Mouse (Mus musculus) layer of hippocampus, adult 11-12 months (tissue): Measurements from ENCODE around the gene Ddo.
A peak's percentile ranks its signal among the peaks of the same experiment; 100 is the strongest.

Source experiments
- DNase-seq: peaks from one replicate; pipeline ENCODE4 v3.0.0; 2022; ENCODE audit warnings: low spot score

Ddo gene

DNA sequence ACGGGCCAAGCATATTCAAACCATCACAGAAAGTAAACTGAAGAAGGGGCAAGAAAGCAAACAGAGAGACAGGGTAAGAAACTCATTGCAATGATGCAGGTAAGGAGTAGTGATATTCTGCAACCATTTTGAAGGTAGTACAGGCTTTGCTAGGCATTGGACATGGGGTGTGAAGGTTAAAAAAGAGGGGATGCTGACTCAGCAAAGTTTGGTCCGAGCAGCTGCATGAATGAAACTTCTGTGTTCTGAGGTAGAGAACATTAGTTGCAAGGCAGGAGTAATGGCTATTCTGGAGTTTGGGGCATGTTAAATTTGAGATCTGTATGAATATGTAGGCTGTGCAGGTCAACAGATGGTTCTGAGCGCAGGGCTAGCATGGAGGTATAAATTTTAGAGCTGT is 35.5 kb downstream of the Ddo start:
- no peak for DNase-seq

DNA sequence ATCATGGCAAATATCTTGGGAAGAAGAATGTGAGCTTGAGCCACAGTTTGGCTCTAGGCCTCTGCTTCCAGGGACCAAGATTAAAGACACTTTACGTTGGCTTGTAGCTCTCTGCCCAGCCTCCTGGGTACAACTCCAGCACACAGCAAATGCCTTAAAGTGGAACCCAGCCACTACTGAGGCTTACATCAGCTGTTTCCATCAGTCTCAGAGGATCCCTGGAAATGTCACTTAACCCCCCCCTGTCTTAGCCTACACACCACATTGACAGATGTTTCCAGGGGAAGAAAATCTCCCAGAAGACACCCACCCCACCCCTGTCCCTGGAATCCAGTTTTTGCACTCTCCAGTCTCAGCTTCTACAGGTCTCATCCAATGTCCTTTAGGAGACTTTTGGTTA is 37.1 kb downstream of the Ddo start:
- DNase-seq = no peak

DNA sequence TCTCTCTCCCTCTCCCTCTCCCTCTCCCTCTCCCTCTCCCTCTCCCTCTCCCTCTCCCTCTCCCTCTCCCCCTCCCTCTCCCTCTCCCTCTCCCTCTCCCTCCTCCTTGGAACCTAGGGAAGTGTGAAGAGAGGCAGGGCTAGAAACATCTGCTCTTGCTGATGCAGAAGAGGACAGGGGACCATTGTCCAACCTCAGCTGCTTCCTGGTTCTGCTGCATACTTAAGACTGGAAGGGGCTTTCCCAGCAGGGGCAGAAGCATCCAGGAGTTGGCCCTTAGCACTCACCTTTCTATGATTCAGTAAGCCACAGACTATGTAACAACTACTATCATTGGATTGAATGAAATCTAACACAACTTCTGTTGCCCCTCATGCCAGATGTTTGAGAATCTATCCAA is 38.8 kb downstream of the Ddo start:
- DNase-seq = no peak

DNA sequence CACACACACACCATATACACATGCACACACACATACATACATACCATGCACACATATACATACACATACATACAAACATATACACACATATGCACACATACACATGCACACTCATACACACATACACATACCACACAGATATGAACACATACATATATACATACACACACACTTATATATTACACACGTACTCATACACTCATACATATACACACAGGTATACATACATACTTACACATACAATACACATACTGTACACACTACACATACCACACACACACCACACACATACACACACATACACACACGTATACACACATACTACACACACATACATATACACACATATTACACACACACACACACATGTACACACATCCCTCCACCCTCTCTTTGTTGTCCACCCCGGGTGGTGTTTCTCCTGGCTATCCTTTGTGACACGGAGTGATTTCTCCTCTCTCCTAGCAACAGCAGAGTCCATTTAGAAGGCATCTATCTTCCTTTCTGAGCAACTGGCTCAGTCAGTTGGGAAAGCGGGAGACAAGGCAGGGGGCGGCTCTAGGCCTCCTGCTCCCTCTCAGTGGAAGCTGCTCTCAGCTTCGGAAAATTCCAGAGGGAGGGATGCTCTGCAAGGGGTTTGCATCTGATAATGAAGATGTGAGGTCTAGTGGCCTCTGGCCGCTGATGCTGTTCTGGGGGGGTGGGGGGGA is 42.9 kb downstream of the Ddo start:
- no peak for DNase-seq

DNA sequence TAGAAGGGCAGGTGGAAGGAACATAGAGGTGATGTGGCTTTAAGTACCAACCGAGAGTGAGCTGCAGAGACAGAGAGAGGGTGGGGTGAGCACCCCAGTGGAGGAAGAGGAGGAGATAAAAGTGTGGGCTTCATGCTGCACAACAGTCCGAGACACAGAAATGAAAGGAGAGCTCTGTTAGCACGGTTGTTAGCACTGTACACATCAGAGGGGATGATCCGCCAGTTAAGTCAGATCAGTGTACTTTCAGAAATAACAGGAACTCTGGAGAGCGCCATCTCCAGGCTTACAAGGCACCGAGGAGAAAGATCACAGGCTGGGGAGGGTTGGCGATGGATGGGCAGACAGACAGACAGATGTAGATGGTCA is 43.5 kb downstream of the Ddo start:
- no peak for DNase-seq

DNA sequence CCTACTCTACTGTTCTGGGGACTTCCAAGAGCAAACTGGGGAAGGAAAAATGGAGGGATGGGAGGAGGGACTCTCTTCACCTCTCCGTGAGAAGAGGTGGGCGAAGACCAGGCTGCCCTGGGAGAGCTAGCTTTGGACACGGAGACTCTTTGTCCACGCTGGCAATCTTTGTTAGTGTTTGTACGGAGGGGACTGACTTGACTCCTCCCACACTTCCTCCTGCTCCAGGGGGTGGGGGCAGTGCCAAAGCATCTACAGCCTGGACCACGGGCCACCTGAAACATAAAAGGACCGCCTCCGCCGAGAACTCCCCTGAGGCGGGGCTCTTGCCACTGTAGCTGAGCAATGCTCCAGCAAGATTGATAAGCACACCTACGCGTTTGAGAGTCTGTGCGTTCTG is 44.3 kb downstream of the Ddo start:
- no peak for DNase-seq

DNA sequence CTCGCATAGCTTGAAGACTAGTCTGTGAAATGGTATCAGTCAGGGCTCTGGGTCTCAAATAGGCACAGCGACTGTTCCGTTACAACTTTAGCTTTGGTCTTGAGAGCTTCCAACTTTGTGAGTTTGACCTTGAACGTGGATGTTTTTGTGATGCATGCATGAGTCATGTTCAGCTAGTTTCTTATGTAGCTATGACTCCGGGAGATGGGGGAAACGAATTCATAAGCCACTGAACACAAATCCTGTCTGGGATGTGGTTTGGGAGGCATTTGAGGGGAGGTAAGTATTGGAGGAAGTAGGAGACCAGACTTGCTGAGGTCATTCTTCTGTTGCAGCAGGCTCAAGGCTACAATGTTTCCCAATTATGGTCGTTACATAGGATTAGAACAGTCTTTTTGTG is 46.1 kb downstream of the Ddo start:
- no peak for DNase-seq

DNA sequence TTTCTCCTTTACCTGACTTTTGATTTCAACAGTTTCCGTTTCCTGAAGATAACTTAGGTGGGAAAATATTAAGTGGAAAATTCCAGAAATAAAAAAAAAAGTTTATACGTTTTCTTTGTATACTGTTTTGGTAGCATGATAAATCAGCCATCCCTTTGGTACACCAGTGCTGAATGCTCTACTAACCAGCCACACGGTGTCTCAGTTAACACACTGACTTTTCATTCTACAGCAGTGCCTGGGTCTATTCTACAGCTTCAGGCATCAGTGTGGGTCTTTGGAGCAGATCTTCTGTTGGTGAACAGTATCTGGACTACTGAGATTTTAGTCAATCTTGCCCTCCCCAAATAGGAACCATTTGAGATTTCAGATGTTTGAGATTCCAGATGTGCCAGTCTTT is 48.7 kb downstream of the Ddo start:
- DNase-seq = no peak

DNA sequence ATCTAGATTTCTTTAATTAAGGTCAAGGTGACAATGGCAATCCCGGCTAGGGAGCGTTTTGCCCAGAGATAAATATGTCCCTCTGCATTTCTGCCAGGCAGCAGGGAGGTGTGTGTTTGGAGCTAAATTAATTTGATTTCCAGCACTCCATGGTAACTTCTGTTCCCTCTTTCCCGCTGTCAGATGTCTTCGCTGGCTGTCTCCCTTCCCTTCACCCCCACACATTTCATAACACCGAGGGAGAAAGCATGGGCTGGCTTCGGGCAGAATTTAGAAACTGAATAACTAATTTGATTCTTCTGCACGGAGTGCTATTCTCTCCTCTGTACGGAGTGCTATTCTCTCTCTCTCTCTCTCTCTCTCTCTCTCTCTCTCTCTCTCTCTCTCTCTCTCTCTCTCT is 52.7 kb downstream of the Ddo start:
- DNase-seq = peak; percentile 77

DNA sequence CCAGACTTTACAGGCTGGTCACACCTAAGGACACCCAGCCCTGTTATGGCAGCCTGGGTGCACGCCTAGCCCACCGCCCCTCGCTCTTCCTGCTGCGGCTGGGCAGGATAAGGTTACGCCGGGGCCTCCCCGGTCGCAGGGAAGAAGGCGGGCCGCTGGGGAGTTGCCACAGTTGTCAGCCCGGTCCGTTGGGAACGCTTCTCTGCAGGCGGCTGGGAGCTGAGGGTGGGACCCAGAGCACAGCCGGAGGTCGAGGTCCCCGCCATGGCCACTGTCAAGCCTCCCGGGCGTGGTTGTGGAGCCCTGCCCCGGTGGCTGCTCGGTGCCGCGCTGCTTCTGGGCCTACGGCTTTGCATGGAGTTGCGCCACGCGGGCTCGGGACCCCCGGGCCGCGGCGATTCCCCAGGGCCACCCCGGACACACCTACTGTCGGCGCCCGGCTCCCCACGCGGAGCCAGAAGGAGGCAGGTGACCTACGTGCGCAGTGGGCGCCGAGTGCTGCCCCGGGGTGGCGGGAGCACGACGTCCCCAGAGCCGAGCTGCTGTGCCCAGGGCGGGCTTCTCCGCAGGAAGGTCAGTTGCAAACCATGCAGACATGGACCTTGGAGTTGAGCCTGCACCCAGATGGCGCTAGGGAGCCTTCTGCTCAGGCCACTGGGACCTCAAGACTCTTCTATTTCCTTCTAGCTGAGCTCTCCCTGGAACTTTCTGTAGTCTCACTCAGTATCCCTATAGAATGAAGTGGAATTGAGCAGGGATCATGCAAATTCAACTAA is 53.5 kb downstream of the Ddo start, which contains the start of gene Mettl24:
Gene Mettl24 (plus strand): TSS at position 191 of the 776 bp plus-strand sequence.
- DNase-seq = peak; percentile 57

DNA sequence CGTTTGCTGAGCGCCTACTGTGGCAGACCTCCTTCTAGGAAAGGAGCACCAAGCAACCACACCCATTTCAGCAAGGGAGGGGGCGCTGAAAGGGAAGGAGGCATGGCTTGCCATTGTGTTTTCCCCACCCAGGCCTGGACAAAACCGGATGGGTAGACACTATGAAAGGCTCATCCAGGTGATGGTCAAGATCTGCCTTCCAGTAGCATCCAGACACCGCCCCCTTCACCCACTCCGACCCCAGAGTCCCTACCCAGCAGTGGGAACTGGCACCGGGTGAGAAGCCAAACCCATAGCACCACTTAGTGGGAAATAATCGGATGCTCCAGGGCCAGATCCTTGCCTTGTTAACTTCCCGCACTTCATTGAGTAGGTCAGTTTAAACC is 54.0 kb downstream of the Ddo start:
- no peak for DNase-seq

DNA sequence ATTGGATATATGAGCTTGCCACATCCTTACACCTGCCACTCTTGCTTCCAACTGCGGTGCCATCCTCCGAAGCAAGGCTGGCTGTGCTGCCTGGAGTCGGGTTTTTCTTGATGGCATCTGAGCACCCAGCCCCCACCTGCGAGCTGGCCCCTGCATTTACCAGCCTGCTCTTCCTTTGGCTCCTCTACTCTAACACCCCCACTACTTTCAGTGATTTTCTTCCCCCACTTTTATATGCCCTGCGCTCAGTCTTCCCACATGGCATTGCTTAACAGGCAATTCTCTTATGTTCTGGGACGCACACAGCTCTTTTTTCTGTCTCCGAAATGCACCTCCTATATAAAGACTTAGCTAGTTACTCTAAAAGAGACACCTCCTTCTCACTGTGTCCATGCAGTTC is 54.5 kb downstream of the Ddo start:
- peak; percentile 39 for DNase-seq

DNA sequence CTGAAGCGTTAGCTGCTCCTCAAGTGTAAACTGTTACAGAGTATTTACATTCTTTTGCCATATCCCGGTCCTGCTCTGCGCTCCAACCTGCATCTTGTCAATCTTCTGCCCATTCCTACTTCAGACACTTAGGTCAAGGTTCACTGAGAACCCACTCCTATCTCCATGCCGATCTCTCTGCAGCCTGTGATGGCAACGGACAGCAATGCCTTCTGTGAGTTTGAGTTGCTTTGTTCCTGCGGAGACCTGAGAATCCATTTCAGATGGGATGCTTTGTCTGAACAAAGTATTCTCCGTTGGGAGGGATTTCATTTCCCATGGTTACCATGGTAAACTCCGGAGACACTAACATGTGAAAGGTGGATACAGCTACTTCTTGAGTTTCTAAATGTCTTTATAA is 55.8 kb downstream of the Ddo start:
- no peak for DNase-seq

DNA sequence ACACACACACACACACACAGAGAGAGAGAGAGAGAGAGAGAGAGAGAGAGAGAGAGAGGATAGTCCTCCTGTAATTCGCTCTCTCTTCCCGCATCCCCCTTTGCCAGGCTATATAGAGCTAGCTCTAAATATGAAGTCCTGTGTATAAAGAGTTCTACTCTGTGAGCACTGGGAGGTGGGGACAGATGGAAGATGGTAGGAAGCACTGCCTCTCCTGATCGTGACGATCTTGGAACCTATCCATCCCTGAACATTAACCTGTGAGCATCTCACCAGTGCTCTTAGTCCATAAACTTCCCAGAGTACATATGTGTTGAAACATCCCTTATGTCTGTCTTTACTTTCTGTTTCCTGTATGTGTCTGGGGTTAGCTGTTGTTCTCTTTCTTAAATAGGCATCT is 57.2 kb downstream of the Ddo start:
- no peak for DNase-seq

DNA sequence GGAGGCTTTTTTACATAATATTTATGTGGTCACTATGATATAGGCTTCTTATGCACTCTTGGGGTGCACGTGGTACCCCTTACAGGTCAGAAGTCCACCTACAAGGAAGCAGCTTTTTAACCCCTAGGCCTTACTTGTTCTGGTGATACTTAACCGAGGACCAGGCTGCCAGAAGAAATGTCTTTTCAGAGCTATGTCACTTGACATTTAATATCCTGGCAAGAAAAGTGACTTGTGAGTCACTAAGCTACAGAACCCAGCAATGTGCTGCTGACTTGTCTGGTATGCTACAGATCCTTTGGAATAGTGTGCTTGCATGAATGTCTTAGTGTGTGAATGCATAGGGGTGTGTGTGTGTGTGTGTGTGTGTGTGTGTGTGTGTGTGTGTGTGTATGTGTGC is 57.6 kb downstream of the Ddo start:
- DNase-seq = no peak

DNA sequence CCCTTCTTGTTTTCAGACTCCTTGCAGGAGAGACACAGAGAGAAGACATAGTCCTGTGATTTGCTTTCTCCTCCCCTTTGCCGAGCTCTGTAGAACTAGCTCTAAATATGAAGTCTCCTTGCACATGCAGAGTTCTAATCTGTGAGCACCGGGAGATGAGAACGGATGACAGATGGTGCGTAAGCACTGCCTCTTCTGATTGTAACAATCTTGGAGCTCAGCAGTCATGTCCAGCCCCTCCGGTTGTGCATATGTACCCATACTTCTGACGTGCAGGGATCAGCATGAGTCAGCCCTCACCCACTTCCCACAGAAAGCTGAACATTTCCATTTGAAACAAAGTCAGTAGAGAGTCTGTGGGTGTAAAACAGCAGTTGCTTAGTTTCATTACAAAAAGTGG is 58.5 kb downstream of the Ddo start:
- peak; percentile 79 for DNase-seq

DNA sequence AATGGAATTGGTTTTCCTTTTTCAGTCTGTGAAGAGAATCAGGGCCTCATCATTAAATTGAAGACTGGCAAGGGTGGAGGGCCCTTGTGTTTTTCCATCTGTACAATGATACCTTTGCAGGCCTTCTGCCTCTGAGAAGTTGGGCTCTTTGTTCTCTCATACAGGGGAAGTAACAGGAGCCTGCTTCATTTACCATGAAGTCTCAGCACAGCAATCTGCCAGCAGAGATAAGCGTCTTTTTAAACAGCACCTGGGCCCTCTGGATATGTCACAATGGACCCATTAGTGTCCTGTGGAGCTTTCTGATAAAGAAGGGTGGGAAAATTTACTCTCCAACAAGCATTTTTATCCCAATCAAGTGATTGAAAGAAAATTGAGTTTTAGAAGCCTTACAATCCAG is 59.1 kb downstream of the Ddo start:
- no peak for DNase-seq

DNA sequence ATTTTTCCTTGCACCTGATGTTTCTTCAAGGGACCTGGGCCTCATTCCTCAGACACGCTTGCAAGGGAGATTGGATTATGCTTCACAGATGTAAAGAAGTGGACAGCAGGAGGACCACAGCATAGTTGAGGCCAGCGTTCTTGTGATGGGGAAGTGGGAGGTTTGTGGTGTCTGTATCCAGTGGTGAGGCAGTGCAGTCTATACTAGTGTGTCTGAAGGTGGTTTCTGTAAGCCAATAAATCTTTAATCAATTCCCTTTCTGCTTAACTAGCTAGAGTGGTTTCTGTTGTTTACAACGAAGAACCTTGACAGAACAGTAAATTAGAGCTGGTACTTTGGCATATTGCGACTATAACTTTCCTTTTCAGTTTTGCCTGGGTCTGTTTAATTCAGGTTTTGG is 68.8 kb downstream of the Ddo start:
- no peak for DNase-seq

DNA sequence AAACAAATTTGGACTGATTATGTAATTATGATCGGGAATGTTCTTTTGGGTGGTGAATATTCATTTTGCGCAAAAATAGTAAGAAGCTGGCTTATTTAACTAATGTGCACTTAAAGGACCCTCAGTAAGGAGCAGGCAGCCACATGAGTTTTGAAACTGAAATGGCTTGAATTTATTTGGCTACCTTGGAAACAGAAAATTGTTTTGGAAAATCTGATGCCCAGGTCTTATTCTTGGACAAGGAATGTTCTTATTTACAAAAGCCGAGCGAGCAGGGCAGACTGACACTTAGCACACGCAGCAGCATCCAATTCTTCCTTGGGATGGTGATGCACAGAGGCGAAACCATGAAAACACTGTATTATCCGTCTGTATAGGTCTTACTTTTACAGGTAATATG is 81.3 kb downstream of the Ddo start:
- DNase-seq = no peak

DNA sequence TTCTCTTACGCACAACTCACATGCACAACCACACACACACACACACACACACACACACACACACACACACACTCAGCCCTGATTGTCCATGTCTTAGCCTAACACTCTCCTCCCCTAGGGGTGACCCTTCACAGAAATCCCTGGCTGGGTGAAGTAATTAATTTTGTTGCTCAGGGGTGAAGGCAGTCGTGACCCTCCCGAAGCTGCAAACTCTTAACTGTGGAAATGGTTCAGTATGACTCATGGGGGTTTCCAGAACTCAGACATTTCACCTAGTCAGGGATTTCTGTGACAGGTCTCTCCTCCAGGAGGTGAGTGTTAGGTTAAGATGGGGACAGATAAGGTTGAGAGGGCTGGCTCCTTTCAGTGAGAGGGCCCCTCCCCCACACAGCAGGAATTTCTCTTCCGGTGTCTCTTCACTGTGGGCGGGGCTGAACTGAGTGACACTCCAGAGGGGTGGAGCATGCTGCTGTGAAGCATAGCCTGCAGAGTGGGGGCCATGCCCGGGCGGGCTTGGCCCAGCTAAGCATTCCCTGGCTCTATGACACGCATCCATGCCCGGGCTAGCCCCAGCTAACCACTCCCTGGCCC is 83.3 kb downstream of the Ddo start:
- DNase-seq = no peak

DNA sequence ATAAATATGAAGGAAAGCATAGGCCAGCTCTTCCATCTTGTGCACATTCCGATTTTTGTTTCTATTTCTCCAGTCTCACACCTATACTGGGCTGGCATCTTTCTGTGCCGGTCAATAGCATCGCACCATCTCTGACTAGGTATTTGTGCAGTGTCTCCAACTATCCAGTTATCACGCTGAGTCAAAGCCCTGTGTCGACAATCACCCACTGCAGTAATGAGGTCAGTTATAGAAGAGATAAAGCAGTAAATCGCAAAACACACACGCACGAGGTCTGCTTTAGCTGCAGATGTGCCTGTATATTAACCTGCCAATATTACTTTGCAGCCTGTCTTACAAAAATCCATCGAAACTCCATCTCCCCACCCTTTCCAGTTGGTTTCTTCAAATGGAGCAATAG is 84.0 kb downstream of the Ddo start:
- DNase-seq = no peak

DNA sequence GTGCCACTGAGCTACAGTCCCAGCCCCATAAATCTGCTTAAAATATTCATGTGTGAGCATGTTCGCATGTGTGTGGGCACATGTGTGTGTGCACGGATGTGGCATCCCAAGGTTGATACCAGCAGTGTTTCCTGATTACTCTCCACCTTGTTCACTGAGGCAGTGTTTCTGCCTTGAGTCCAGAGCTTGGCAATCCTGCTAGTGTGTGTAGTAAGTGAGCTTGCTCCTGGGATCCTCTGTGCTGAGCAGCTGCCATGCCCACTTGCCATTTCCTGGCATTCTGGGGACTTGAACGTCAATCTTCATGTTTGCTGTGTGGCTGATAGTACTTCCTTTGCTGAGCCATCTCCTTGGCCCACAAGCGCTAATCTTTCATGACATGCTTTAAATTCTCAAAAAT is 85.3 kb downstream of the Ddo start:
- no peak for DNase-seq

DNA sequence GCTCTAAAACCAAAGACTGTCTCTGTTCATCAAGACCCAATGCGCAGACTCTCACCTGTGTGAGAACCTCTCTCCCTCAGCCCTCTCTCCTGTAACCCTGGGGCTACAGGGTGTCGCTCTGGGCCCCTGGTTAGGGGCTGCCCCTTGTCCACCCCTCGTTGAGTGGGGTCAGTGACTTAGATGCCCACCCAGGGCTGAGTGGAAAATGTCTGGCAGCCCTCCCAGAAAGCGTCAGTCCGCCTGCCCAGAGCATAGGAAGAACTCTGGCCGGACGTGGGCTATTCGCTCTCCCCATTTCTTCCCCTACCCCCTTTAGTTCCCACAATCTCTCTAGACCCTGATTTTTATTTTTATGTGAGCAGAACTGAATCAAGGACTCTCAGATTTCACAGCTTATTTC is 86.5 kb downstream of the Ddo start:
- DNase-seq = no peak

DNA sequence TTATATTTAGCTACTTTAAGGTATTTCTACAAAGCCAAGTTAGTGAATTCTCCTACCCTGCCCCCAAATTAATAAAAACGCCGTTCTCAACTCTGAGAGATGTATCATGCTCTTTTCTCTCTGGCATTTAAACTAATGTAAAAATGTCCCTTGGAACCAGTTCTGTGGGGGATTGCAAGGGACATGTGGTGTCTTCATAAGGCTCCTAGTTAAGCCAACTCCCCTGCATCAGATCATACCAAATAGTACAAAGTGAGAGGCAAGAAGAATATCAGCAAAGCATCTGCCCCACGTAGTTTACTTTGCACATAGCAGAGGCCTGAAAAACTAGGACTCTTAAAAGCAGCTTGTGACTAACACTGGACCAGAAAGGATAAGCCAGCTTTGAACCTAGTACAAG is 86.9 kb downstream of the Ddo start:
- DNase-seq = peak; percentile 47
